Mouse (Mus musculus) embryonic stem cell, embryonic (primary cell): ENCODE measurements around the gene Gng12.

Source experiments
- CTCF ChIA-PET, 4 experiments: fragments of 300-600 bp in 2 of 4; fragments of 350-600 bp in 2 of 4; sonication (Branson Sonifier 250); formaldehyde crosslinking; loops; one replicate each; lab custom pipeline; 2022; ENCODE audit warnings: inconsistent platforms in 2 of 4; lab: Charles Lee
- POLR2A ChIA-PET, 4 experiments: fragments of 300-600 bp in 2 of 4; fragments of 350-600 bp in 2 of 4; sonication (Branson Sonifier 250); formaldehyde crosslinking; loops; one replicate each; lab custom pipeline; 2022; ENCODE audit warnings: antibody characterized with exemption in 4 of 4, inconsistent platforms in 1 of 4; lab: Charles Lee

Gene Gng12

DNA sequence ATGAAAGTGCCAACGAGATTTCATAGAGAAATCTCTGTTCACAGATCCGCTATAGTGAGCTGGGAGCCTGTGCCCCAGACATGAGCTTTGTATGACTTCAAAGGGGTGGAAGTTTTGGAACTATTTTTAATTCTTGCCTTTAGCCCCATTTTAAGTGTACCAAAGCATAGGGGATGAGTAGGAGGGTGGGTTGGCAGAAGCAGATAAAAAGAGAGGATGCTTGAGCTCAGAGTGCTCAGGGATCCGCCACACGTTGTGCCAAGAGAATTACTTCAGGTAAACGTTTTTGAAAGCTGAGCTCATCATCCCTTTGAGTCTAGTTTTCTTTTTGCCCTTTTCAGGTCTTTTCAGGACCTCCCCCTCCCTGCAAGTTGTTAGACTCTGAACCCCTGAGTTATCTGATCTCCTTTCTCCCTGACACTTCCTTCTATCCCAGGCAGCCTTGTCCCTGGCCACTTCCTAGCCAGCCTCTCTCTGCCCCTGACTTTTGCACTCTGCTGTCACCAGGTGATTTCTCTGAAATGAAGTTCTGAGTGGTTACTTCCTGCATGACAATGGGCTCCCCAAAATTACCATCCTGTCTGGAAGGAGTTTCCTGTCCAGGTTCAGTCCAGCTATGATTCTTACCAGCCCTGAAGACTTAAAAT, 12.3 kb downstream of the Gng12 start:
- ChIA-PET CTCF (no interaction called here), POLR2A (interaction anchor here in 2 of 4 experiments (0.6 to 1.5 kb wide), 4 partner anchors 12 to 119 kb away, joined by 4 to 5 read pairs (median 4); partner anchors contain the start of gene Gng12 (in 2 of the 2))

DNA sequence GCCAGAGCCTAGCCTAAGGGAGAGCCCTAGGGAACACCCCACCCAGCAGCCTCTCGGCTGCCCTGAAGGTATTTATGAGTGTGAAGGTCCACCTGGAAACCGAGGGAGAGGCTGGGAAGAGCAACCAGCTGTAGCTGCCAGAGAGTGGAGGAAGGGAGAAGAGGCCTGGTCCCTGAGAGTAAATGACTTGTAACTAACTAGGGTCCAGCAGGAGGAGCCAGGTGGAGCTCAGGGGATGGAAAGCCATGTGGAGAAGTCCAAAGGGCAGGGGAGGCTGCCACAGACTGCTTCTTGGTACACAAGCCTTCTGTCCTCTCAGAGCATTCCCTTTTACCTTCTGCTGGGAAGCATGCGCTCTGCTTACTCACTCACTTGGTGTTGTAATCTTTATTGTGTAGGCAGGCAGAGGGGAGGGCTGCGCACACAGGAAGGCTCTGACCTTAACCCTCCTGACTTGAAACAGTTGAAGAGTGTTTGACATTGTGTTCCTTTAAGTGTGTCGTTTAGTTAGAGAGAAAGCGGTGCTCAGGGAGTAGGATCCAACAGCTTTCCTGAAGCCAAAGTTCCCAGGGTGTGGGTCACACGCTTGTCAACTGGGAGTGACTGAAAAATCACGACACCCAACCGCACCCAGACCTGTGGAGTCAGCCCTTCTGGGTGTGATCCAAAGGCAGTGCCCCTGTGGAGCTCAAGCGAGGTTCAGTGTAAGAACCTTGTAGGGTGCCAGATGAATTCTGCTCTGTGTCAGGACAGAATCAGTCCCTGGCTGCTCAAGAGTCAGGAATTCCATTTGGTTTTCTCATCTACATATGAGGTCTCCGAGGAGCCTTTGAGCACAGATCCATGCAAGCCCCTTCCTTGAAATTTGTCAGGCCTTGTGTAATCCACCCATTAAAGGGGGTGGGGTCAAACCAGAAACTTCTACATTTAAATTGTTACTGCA, 14.6 kb downstream of the Gng12 start:
- POLR2A ChIA-PET, result interaction anchor here (0.6 to 2.1 kb wide), 18 partner anchors 9 to 255 kb away, joined by 3 to 15 read pairs (median 4); partner anchors contain the start of genes Gng12 (in 3 of the 4) and Gadd45a (in 1 of the 4)

DNA sequence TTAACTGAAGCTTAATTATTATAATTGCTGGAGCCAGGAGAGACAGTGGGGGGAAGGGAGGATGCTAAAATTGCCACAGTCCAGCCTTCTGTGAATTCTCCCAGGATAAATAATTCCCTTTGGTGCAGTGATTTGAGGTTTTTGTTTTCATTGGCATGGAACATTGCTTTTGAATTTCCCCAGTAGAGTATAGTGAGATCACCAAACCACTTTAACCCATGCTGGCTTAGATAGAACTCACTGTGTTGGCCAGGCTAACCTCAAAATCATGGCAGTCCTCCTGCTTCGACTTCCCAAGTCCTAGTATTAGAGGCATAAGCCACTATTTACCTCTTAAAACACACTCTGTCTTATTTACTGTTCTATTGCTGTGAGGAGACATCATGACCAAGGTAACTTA, 17.2 kb downstream of the Gng12 start:
- ChIA-PET POLR2A (interaction anchor here in 1 of 4 experiments (2.4 kb wide), 1 partner anchor 11 kb away, joined by 8 read pairs; no protein-coding TSS in a partner anchor), CTCF (no interaction called here)

More for the DNA sequence above, 14.6 kb downstream of the Gng12 start:
- CTCF ChIA-PET, result interaction anchor here in 2 of 4 experiments (0.7 to 1.0 kb wide), 2 partner anchors 12 to 127 kb away, joined by 3 to 4 read pairs; partner anchors contain the start of gene Gadd45a (in 1 of the 2)

DNA sequence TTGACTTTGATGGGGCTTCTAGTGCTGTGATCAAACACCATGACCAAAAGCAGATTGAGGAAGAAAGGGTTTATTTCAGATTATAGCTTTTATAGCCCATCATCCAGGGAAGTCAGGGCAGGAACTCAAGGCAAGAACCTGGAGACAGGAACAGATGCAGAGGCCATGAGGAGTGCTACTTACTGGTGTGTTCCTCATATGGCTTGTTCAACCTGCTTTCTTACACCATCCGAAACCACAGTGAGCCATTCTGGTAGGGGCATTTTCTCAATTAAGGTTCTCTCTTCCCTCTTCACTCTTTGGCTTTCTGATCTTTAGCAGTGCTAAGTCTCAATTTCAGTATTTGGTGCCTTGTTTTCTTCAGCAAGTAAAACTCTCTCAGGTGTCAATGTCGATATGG, 19.4 kb downstream of the Gng12 start:
- CTCF ChIA-PET, result no interaction called here
- POLR2A ChIA-PET, result interaction anchor here in 2 of 4 experiments (0.6 to 2.4 kb wide), 4 partner anchors 13 to 31 kb away, joined by 3 to 8 read pairs (median 4); partner anchors contain the start of gene Gng12 (in 1 of the 2)

DNA sequence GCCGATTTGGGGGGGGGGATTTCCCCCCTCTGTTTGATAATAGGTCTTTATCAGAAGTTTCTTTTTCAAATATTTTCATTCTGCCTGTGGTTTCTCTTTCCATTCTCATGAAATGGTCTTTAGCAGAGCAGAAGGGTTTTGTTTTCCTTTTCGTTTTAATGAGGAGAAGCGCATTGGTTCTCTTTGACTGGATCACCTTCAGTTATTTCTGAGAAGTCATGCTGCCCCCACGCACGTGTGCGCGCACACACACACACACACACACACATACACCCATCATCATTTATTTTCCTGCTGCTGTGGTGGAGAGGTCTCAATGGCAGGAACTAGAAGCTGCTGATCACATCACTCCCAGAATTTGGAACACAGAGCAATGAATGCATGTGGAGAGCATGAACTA, 20.8 kb downstream of the Gng12 start:
- CTCF ChIA-PET, result no interaction called here

DNA sequence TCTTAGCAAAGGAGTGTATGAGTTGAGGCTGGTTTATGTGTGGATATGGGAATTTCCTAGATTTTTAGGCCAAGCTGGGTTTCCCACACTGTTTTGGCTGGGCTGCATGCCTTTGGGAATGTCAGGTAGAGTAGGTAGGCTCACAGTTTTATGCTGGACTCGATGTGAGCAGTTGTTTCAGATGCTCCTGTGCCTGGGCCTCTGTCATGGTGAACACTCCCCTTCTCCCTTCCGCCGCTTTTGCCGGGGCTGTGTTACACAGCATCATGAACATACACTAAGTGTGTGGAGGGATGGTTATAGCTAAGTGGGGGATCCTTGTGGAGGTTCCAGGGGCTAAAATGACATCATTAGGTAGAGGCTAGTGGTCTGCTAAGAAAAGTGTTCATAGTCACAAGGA, 24.6 kb downstream of the Gng12 start:
- POLR2A ChIA-PET, result no interaction called here
- CTCF ChIA-PET, result no interaction called here

More for the DNA sequence above, 20.8 kb downstream of the Gng12 start:
- POLR2A ChIA-PET, result interaction anchor here in 1 of 4 experiments (1.8 kb wide), 1 partner anchor 20 kb away, joined by 5 read pairs; the partner anchor contains the start of gene Gng12

DNA sequence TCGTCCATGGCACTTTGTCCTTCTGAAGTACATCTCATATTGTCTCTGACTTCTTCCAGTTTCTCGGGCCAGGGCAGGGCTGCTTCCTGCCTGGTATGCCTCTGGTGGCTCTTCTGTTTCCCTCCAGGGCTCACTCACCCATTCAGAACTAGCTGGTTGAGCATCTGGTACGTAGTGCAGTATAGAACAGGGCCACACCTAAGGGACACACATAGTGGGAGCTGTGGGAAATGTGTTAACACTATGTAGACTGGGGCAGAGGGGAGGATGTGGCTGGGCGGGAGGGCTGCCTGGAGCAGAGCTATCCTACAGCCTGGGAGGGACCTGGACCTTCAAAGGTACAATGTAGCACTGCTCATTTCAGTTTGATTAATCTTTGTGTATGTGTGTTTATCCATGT, 25.6 kb downstream of the Gng12 start:
- ChIA-PET CTCF (interaction anchor here in 1 of 4 experiments (1.1 kb wide), 1 partner anchor 11 kb away, joined by 3 read pairs; no protein-coding TSS in a partner anchor), POLR2A (interaction anchor here in 1 of 4 experiments (1.5 kb wide), 1 partner anchor 24 kb away, joined by 4 read pairs; no protein-coding TSS in a partner anchor)

DNA sequence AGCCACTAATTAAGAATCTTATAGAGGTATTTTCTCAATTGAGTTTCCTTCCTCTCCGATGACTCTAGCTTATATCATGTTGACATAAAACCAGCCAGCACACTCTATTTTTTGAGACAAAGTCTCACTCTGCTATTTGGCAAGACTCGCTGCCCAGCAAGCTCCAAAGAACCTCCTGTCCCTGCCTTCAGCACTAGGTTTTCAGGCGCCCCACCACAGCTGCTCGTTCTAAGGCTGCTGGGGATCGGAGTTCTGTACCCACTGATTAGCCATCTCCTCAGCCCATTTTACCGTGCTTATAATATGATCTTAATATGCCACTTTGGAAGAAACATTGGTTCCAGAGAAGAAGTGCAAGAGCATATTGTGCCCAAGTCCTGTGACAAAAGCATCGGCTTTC, 26.3 kb downstream of the Gng12 start:
- CTCF ChIA-PET, result interaction anchor here in 1 of 4 experiments (1.1 kb wide), 1 partner anchor 11 kb away, joined by 3 read pairs; no protein-coding TSS in a partner anchor
- POLR2A ChIA-PET, result interaction anchor here in 2 of 4 experiments (0.6 to 1.5 kb wide), 5 partner anchors 10 to 1135 kb away, joined by 3 to 5 read pairs (median 4); no protein-coding TSS in a partner anchor

DNA sequence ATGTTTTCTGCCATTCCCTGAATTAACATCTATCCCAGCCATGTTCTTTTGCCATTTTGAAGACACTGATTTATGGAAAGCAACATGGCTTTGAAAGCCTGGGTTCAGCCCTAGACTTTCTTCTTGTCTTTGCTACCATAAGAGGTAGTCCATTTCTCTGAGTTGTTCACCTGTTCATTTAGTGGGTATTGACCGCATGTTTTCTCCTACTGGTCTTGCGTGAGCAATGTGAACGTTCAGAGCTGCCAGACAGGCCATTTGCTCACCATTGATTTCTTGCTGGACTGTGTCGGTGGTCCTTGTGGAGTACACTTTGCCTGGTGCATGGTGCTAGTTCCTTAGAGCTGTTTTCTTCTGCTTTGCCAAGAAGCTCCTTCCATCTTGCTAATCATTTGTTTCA, 27.7 kb downstream of the Gng12 start:
- ChIA-PET POLR2A (interaction anchor here in 1 of 4 experiments (0.6 kb wide), 1 partner anchor 22 kb away, joined by 3 read pairs; no protein-coding TSS in a partner anchor), CTCF (no interaction called here)

DNA sequence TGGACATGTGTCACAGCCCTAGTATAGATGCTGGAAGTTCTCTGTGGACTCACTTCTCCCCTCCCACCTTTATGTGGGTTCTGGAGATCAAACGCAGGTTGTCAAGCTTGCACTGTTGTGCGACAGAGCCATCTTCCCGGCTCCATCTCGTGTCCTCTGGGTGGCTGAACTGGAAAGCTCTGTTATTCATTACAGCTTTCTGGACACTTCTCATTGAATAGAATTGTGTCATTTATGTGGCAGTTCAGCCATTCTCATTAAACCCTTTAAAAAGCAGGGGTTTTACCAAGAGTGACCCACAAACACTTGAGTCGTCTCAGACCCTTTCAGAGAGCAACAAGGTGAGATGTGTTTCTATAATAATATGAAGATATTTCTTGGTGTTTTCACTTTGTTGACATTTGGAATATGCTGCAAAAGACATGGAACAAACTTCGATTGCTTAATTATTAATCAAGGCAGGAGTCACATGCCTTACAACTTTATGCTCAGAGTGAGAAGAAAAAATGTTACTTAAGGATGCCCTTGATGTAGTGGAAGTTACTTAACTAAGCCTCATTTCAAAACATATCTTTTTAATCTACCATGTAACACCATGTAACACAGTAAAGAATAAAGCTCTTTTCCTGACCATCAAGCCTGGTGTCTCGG, 28.2 kb downstream of the Gng12 start:
- CTCF ChIA-PET, result no interaction called here
- POLR2A ChIA-PET, result interaction anchor here in 2 of 4 experiments (0.6 to 0.9 kb wide), 2 partner anchors 9 to 23 kb away, joined by 3 read pairs; no protein-coding TSS in a partner anchor

DNA sequence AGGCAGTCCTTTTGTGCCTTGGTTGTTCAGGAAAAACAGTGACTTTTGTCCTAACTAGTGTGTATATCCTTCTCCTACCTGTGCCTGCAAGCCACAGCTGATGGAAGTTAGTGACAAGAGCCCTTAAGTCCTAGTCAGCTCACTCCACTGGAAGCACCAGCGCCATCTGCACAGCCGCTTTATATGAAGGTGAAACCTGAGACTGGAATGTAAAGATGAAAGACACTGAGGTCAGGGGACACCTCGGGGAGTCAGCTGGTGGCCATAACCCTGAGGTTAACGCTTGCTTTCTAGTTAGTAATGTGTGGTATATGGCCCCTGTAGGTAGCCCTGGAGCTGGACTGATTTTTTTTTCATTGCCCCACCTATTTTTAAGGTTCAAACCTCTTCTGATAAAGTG, 30.1 kb downstream of the Gng12 start:
- CTCF ChIA-PET, result no interaction called here
- POLR2A ChIA-PET, result interaction anchor here in 3 of 4 experiments (1.1 to 2.1 kb wide), 5 partner anchors 16 to 188 kb away, joined by 3 to 5 read pairs (median 4); partner anchors contain the start of gene Gadd45a (in 1 of the 3)

DNA sequence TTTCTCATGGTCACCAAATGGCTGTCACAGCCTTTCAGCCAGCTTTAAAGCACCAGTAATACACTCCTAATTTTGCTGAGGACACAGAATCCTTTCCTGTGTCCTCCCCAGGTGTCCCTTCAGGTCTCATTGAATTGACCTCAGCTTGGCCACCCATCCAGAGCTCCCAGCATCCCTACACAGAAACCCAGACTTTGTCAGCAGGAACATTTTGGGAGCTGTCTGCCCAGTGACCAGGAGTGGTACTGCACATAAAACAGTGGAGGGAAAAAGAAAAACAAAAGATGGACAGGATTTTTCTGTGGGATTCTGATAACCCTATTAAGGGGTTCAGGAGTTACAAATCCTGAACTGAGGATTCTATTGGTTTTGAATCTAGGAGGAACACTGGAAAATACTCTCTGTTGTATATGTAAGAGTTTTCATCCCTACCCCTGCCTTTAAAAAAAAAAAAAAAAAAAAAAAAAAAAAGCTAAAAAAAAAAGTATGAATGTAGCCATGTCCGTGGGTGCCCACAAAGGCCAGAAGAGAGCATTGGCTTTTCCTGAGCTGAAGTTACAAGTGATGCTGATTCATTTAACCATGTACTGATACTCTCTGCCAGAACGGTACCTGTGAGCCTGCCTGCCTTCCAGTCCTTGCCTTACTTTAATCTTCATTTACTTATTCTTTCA, 32.9 kb downstream of the Gng12 start:
- POLR2A ChIA-PET, result interaction anchor here in 1 of 4 experiments (0.7 to 1.4 kb wide), 4 partner anchors 14 to 240 kb away, joined by 3 to 5 read pairs (median 4); no protein-coding TSS in a partner anchor
- CTCF ChIA-PET, result interaction anchor here in 2 of 4 experiments (0.5 to 1.5 kb wide), 4 partner anchors 27 to 394 kb away, joined by 3 to 10 read pairs (median 6); no protein-coding TSS in a partner anchor

DNA sequence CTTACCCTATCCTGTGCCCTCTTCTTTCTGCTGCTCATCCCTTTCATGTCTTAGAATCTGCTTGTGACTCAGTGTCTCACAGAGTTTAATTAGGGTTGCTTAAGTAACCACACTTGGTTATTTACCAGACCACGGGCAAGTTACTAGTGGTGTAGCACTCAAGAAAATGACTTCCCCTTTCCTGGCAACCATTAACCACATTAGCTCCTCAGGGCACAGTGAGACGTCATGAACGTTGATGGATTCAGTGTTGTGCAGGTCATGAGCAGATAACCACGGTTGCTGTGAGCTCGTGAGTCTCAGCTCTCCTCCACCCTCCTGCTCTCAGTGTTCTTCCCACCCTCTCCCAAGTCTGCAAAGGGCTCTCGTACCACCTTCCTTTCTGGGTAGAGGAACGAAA, 33.5 kb downstream of the Gng12 start:
- CTCF ChIA-PET, result interaction anchor here in 2 of 4 experiments (0.5 to 1.5 kb wide), 3 partner anchors 33 to 395 kb away, joined by 5 to 10 read pairs (median 6); no protein-coding TSS in a partner anchor
- POLR2A ChIA-PET, result interaction anchor here in 1 of 4 experiments (1.4 kb wide), 1 partner anchor 184 kb away, joined by 4 read pairs; no protein-coding TSS in a partner anchor

DNA sequence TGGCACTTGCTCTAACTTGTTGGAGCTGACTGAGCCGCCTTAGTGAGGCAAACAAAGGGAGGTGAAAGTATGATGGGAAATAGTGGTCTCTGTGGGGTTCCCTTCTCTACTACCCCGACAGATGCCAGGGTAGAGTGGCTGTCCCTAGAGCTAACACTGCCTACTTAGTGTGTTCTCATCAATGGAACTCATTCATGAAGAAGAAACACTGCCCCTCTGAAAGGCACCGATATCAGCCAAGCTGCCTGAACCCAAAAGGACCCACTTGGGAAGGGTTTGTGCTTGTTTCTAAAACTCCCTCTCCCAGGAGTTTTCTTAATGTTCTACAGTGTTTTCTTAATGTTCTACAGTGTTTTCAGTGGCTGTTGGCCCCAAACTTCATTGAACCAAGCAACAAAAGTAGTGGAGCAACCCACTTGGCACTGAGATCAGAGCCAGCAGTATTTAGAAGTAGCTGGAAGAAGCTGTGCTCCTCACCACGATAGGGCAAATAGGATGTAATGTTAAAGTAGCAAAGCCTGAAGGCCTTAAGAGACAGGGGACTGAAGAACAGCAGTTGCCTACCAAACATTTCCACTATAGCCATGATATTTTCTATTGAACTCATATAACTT, 36.1 kb downstream of the Gng12 start:
- CTCF ChIA-PET, result interaction anchor here in 1 of 4 experiments (0.7 kb wide), 1 partner anchor 401 kb away, joined by 3 read pairs; no protein-coding TSS in a partner anchor
- POLR2A ChIA-PET, result interaction anchor here in 3 of 4 experiments (0.6 to 1.2 kb wide), 4 partner anchors 10 to 272 kb away, joined by 3 to 9 read pairs (median 3); no protein-coding TSS in a partner anchor

DNA sequence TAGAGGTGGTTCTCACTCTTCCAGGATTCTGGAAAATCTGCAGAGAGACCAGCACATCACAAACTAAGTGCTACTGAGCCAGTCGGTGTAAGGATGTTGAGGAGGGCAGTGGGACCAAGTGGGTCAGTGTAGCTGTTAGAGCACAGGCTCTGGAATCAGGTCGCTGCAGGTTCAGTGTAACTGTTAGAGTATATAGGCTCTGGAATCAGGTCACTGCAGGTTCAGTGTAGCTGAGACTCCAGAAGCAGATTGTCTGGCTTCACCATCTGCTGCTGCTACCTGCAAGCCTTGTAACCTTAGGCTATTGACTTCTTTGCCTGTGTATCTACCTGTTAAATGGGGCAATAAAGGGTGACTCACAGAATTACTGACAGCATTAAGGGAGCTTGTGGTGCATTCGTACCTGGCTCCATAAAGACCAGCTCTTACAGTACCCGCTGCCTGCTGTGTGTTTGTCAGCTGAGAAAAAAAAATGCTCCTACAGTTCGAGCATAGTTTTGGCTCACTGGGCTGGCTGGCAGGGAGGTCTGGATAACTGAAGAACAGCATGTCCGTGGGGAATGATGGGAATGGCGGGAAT, 44.5 kb downstream of the Gng12 start:
- CTCF ChIA-PET, result no interaction called here
- POLR2A ChIA-PET, result interaction anchor here in 1 of 4 experiments (1.2 kb wide), 1 partner anchor 44 kb away, joined by 3 read pairs; no protein-coding TSS in a partner anchor

DNA sequence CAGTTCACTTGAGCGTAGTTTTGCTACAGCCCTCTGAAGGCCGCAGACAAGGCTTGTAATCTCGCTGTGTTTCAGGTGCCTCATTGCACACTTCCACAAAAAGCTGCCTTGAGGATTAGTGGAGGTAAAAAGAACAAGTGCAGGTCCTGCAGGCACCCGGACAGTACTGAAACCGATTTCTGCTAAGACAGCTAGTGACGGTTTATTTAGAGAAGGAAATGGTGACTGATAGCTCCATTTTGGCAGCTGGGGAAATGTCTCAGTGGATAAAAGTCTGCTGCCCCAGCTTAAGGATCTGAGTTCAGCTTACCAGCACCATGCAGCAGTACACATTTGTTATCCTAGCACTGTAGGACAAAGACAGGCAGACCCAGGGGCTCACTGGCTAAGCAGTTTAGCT, 45.6 kb downstream of the Gng12 start:
- CTCF ChIA-PET, result no interaction called here

More for the DNA sequence above, 45.6 kb downstream of the Gng12 start:
- POLR2A ChIA-PET, result interaction anchor here in 1 of 4 experiments (1.2 kb wide), 1 partner anchor 45 kb away, joined by 3 read pairs; no protein-coding TSS in a partner anchor
